Mouse (Mus musculus): Measurements from ENCODE around the gene Kcnv2.

Gene Kcnv2

DNA sequence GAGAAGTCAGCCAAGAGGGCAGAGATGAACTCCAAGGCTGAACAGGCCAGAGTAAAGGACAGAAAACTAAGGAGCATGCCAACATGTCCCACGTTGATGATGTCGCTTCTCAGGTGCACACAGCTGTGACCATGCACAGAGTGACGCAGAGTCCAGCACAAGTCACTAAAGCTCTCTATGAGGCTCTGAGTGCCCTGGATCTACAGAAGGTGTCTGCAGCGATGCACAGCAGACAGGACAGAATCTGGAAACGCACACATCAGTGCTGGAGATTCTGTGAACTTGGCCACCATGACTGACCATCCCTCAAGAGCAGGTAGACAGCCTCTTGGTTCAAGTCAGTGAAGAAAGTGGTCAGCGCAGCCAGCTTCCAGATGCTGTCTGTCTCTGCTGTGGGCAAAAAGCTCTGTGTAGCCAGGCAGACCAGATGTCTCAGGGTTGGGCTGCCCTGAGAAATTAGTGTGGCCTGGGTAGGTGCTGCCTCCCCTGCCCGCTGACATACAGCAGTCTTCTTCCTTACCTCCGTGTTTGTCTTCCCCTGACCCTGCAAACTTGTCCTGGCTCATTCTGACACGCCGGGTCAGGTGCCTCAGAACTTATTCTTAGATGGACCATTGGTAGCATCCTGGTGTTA lies 43.8 kb downstream of the Kcnv2 start:
- no peak for DNase-seq

DNA sequence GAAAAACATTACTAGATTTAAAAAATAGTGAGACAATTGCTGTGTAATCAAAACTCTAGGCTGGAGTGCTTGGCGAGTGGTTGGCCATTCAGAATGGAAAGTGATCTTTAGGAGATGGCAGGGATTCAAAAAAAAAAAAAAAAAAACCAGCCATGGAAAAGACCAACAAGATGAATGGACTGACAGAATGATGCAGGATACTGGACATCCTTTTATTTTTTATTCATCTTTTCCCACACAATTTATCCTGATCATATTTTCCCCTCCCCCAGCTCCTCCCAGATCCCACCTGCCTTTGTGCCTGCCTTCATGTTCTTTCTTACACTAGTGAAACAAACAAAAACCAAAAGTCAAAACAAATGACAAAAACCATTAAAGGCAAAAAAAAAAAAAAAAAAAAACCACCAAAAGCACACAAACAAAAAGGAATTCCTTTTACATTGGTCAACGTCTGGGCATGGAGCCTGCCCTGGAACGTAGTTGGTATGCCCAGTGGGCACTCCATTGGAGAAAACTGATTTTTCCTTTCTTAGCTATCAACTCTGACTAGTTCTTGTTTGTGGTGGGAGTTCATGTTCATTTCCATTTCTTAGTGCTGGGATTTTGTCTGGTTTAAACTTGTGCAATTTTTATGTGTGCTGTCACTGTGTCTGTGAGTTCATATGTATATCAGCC lies 47.2 kb downstream of the Kcnv2 start:
- DNase-seq, result no peak

DNA sequence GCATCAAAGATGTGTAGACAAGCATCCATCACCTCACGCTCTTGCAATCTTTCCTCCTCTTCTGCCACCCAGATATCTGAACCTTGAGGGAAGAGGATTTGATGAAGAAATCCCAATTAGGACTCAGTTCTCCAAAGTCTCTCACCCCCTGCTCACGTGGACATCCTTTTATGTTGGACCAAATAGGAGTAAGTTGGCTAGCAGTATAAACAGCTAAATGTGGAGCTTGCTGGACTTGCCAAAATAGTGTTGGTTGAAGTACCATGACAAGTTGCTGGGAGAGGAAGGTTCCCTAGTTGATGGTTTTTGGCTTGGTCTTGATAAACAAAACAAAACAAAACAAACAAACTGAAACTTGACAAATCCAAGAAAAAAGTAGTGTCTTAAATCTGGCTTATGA lies 47.8 kb downstream of the Kcnv2 start:
- no peak for DNase-seq

DNA sequence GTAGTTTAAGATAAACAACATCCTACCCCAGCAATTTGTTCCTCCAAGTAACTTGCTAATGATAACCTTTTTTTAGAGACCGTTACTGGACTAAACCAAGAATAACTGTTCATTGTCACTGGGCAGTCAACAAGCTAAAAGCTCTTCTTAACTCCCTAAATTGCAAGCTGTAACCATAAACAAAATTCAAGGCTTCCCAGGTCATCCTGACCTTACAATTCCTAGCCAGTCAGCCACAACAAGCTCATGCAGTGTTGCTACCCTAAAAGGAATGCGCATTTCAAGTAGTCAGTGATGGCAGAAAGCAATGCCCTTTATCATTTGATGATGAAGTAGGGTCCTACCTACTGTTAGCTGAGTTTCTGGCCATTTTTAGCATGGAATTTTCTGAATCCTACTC lies 48.4 kb downstream of the Kcnv2 start:
- no peak for DNase-seq

DNA sequence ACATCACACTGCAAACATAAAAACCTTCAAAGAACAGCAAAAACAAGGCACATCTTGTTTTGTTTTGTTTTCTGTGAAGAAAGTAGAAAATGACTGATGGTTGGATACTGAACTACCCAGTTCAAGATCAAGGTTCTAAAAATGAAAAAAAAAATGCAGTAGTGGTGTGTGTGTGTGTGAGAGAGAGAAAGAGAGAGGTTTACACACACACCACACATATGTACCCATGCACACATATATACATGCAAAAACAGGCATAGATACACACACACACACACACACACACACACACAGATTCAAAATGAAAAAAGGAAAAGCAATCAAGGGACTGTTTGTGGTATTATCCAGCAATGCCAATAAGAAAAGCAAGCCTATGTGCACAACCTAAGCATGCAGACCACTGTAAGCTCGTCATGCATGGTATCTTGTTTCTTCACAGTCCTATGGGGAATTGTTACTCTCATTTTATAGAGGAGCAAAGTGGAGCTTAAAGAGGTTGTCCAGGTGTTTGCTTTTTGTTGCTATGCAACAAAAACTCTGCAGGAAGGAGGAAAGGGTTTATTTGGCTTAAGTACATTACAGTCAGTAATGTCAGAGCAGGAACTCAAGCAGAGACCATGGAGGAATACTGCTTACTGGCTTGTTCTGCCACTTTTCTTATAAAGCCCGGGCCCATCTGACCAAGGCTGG lies 57.5 kb downstream of the Kcnv2 start:
- no peak for DNase-seq

DNA sequence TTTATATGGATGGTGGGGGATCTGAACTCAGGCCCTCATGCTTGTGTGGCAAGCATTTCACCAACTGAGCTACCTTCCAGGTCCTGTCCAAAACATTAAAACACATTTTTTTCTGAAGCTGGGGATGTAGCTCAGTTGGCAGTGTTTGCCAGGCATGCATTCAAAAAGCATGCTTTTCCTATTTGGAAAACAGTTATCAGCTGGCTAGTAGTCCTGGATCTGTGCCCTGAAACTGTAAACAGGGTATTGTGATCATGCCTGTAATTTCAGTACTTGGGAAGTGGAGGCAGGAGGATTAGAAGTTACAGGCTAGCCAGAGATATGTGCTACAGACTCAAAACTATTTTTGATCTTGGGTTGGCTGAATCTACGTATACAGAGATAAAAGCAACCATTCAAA lies 59.7 kb downstream of the Kcnv2 start:
- DNase-seq, result no peak

DNA sequence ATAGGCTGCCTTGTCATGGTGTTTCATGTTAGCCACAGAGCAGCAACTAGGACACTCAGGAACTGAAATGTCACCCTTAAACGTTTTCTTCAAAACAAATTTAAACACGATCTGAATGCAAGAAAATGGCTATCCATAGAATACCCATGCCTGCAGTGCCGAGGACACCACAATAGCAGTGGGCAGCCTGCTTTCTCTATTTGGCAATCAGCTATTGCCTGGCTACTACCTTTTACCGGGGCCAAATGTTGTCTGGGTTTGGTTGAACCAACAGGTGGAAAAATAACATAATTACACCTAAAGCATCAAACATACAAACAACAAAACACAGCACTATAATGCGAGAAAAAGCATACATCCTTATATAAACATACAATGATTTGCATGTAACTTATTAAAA lies 60.9 kb downstream of the Kcnv2 start:
- no peak for DNase-seq

DNA sequence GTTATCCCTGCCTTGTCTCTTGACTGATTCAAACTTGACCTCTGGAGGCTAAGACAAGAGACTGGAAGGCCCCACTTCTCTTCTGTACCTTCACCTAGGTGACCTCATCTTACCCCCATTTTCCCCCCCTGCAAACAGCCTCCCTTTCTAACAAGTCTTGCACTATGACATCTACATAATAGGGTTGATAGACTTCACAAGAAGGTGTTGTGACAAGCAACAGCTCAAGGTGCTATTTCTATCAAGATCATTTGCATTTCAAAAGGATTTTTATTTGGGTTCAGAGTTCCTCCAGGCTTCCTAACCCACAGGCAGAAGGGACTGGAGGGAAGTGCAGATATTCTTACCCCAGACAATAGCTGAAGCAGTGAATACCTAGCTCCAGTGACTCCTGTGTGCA lies 62.9 kb downstream of the Kcnv2 start:
- no peak for DNase-seq
